Mouse (Mus musculus) central nervous system, embryonic 18 days (tissue): ENCODE results near the gene Olfr393. TPM values are rescaled to one million over a fixed set of nuclear protein-coding genes. Genes with fewer than 3 reads are reported as not detected.

Experiments
- polyA plus RNA-seq: library from polyadenylated mRNA; depleted of rRNA; stranded (reverse); fragments of >200 nt; gene quantifications from 2 replicates; pipeline ENCODE4 v1.2.3, GENCODE M21; 2012; rRNA removed

Gene Olfr393
- polyA plus RNA-seq = not detected in 2 replicates

GRCm38 (mm10) chr11:73851354-73851753, at the start of gene Olfr393:
TSS of gene Olfr393 (minus strand) at chr11:73851454.

GRCm38 (mm10) chr11:73890671-73891070, 39.4 kb upstream of the Olfr393 start, which contains the start of gene Olfr394:
TSS of gene Olfr394 (minus strand) at chr11:73890771.

GRCm38 (mm10) chr11:73816949-73817348, 34.3 kb downstream of the Olfr393 start, which contains the start of gene Olfr392:
TSS of gene Olfr392 (minus strand) at chr11:73817049.

GRCm38 (mm10) chr11:73802952-73803351, 48.3 kb downstream of the Olfr393 start, which contains the start of gene Olfr391-ps:
TSS of gene Olfr391-ps (minus strand) at chr11:73803052.

Other genes with a start within 250 kb of the Olfr393 start
- gene Zfp735, start 162.7 kb downstream of the Olfr393 start, polyA plus RNA-seq = not detected in 2 replicates
- not detected in 2 replicates for gene Olfr389, start 70.7 kb downstream of the Olfr393 start, polyA plus RNA-seq
- not detected in 2 replicates for gene Olfr390, start 68.5 kb downstream of the Olfr393 start, polyA plus RNA-seq
- not detected in 2 replicates for gene Olfr391-ps, start 48.4 kb downstream of the Olfr393 start, polyA plus RNA-seq
- gene Olfr392, start 34.4 kb downstream of the Olfr393 start, polyA plus RNA-seq = not detected in 2 replicates
- gene Olfr394, start 39.3 kb upstream of the Olfr393 start, polyA plus RNA-seq = not detected in 2 replicates
- not detected in 2 replicates for gene Olfr395, start 57.8 kb upstream of the Olfr393 start, polyA plus RNA-seq
- gene Olfr23, start 85.2 kb upstream of the Olfr393 start, polyA plus RNA-seq = not detected in 2 replicates
- not detected in 2 replicates for gene Olfr397, start 109.4 kb upstream of the Olfr393 start, polyA plus RNA-seq
- gene Olfr398, start 139.0 kb upstream of the Olfr393 start, polyA plus RNA-seq = not detected in 2 replicates
- gene Olfr139, start 205.1 kb upstream of the Olfr393 start, polyA plus RNA-seq = not detected in 2 replicates
- gene Olfr399, start 205.2 kb upstream of the Olfr393 start, polyA plus RNA-seq = not detected in 2 replicates
- gene Zfp616, start 218.5 kb upstream of the Olfr393 start, polyA plus RNA-seq = not detected in 2 replicates